Mouse (Mus musculus) MEL (cell line): ENCODE data around the gene Rnf151. TPM values are rescaled to one million over a fixed set of nuclear protein-coding genes. Genes with fewer than 3 reads are reported as not detected.
A peak's percentile ranks its signal among the peaks of the same experiment; 100 is the strongest.

Experiments used
- DNase-seq: peaks from one replicate; pipeline ENCODE4 v3.0.0; 2011; ENCODE audit warnings: low read depth, low spot score
- H3K27ac ChIP-seq: 2 replicates; pipeline ENCODE4 v1.5.1; 2012; ENCODE audit warnings: low read depth, mild to moderate bottlenecking, control low read depth, low read length, moderate library complexity; ENCODE audit not compliant: control insufficient read depth
- H3K27me3 ChIP-seq, 2 experiments: fragments of 150-350 bp in 1 of 2; sonication (generic) in 1 of 2; 2 replicates each; pipeline ENCODE4 v1.6.1; 2012; ENCODE audit warnings: low read length in 2 of 2, mild to moderate bottlenecking in 2 of 2, improper control_type of control experiment in 1 of 2, moderate library complexity in 1 of 2; ENCODE audit not compliant: insufficient read depth in 2 of 2, control insufficient read depth in 1 of 2
- H3K36me3 ChIP-seq, 2 experiments: 2 replicates each; pipeline ENCODE4 v1.6.1; 2012 to 2014; ENCODE audit warnings: low read length in 2 of 2, improper control_type of control experiment in 1 of 2, inconsistent platforms in 1 of 2, mild to moderate bottlenecking in 1 of 2; ENCODE audit not compliant: insufficient read depth in 2 of 2, control insufficient read depth in 1 of 2
- H3K4me1 ChIP-seq, 2 experiments: fragments of 150-350 bp in 1 of 2; sonication (generic) in 1 of 2; 2 replicates each; pipeline ENCODE4 v1.6.1; 2012; ENCODE audit warnings: low read length in 2 of 2, improper control_type of control experiment in 1 of 2, mild to moderate bottlenecking in 1 of 2; ENCODE audit not compliant: insufficient read depth in 2 of 2, control insufficient read depth in 1 of 2
- H3K4me3 ChIP-seq, 2 experiments: fragments of 150-350 bp in 1 of 2; sonication (generic) in 1 of 2; 2 replicates each; pipeline ENCODE4 v1.5.1; 2012; ENCODE audit warnings: low read depth in 2 of 2, low read length in 2 of 2, mild to moderate bottlenecking in 2 of 2, moderate library complexity in 2 of 2, control low read depth in 1 of 2, improper control_type of control experiment in 1 of 2; ENCODE audit not compliant: control insufficient read depth in 1 of 2, insufficient read depth in 1 of 2
- H3K79me2 ChIP-seq: 2 replicates; pipeline ENCODE4 v1.6.1; 2012; ENCODE audit warnings: mild to moderate bottlenecking, low read length, moderate library complexity; ENCODE audit not compliant: control insufficient read depth, poor library complexity, insufficient read depth
- H3K9ac ChIP-seq: 2 replicates; pipeline ENCODE4 v1.6.1; 2012; ENCODE audit warnings: low read depth, mild to moderate bottlenecking, control low read depth, low read length, moderate library complexity; ENCODE audit not compliant: control insufficient read depth, poor library complexity, severe bottlenecking
- H3K9me3 ChIP-seq: fragments of 150-350 bp; sonication (generic); replicated peaks from 2 replicates; pipeline ENCODE4 v1.6.1; 2012; ENCODE audit warnings: mild to moderate bottlenecking, low read length, improper control_type of control experiment, moderate library complexity; ENCODE audit not compliant: insufficient read depth
- CHD1 ChIP-seq: IDR thresholded peaks from 2 replicates; pipeline ENCODE4 v1.6.1; 2012; ENCODE audit warnings: low read depth, mild to moderate bottlenecking, inconsistent platforms, low read length, improper control_type of control experiment
- CHD2 ChIP-seq: IDR thresholded peaks from 2 replicates; pipeline ENCODE4 v1.6.1; 2011; ENCODE audit warnings: low read length, improper control_type of control experiment
- CTCF ChIP-seq, 3 experiments: IDR thresholded peaks in 2 of 3; conservative IDR thresholded peaks in 1 of 3; 2 replicates each; pipeline ENCODE4 v1.5.1; 2011 to 2012; ENCODE audit warnings: low read length in 3 of 3, low read depth in 2 of 3, mild to moderate bottlenecking in 2 of 3, improper control_type of control experiment in 1 of 3, inconsistent platforms in 1 of 3, mixed read lengths in 1 of 3, moderate library complexity in 1 of 3; ENCODE audit not compliant: control insufficient read depth in 1 of 3, insufficient read depth in 1 of 3, poor library complexity in 1 of 3, severe bottlenecking in 1 of 3
- ELF1 ChIP-seq: IDR thresholded peaks from 2 replicates; pipeline ENCODE4 v1.6.1; 2014; ENCODE audit warnings: low read depth, mild to moderate bottlenecking, inconsistent platforms, low read length, improper control_type of control experiment, moderate library complexity
- ETS1 ChIP-seq: IDR thresholded peaks from 2 replicates; pipeline ENCODE4 v1.6.1; 2012; ENCODE audit warnings: low read depth, mild to moderate bottlenecking, inconsistent platforms, low read length, improper control_type of control experiment, moderate library complexity
- GATA1 ChIP-seq: IDR thresholded peaks from 2 replicates; pipeline ENCODE4 v1.6.1; 2011; ENCODE audit warnings: low read depth, low read length, improper control_type of control experiment
- HCFC1 ChIP-seq: IDR thresholded peaks from 2 replicates; pipeline ENCODE4 v1.6.1; 2012; ENCODE audit warnings: low read depth, mild to moderate bottlenecking, inconsistent platforms, low read length, improper control_type of control experiment, moderate library complexity
- MAZ ChIP-seq: IDR thresholded peaks from 2 replicates; pipeline ENCODE4 v1.6.1; 2012; ENCODE audit warnings: low read depth, mild to moderate bottlenecking, inconsistent platforms, low read length, improper control_type of control experiment
- MYC ChIP-seq: IDR thresholded peaks from 2 replicates; pipeline ENCODE4 v1.6.1; 2011; ENCODE audit warnings: low read depth, mild to moderate bottlenecking, low read length, improper control_type of control experiment, moderate library complexity
- NRF1 ChIP-seq: IDR thresholded peaks from 2 replicates; pipeline ENCODE4 v1.6.1; 2014; ENCODE audit warnings: low read depth, mild to moderate bottlenecking, inconsistent platforms, low read length, improper control_type of control experiment, moderate library complexity; ENCODE audit not compliant: poor library complexity, insufficient read depth, severe bottlenecking
- POLR2A ChIP-seq, 2 experiments: IDR thresholded peaks; 2 replicates each; pipeline ENCODE4 v1.6.1; 2011 to 2012; ENCODE audit warnings: low read length in 2 of 2, mild to moderate bottlenecking in 2 of 2, control low read depth in 1 of 2, improper control_type of control experiment in 1 of 2, low read depth in 1 of 2, moderate library complexity in 1 of 2; ENCODE audit not compliant: control insufficient read depth in 1 of 2, insufficient read depth in 1 of 2, poor library complexity in 1 of 2
- POLR2AphosphoS5 ChIP-seq: IDR thresholded peaks from 2 replicates; pipeline ENCODE4 v1.6.1; 2012; ENCODE audit warnings: low read depth, borderline replicate concordance, mild to moderate bottlenecking, inconsistent platforms, low read length, moderate library complexity, mixed read lengths
- RAD21 ChIP-seq: IDR thresholded peaks from 2 replicates; pipeline ENCODE4 v1.6.1; 2011; ENCODE audit warnings: mild to moderate bottlenecking, low read depth, low read length, improper control_type of control experiment
- TAL1 ChIP-seq: IDR thresholded peaks from 2 replicates; pipeline ENCODE4 v1.6.1; 2012; ENCODE audit warnings: mild to moderate bottlenecking, inconsistent platforms, low read length, moderate library complexity, mixed read lengths
- TBP ChIP-seq: IDR thresholded peaks from 2 replicates; pipeline ENCODE4 v1.8.0; 2011; ENCODE audit warnings: low read depth, low read length, improper control_type of control experiment
- UBTF ChIP-seq: IDR thresholded peaks from 2 replicates; pipeline ENCODE4 v1.6.1; 2012; ENCODE audit warnings: low read depth, mild to moderate bottlenecking, inconsistent platforms, low read length, improper control_type of control experiment, moderate library complexity, borderline replicate concordance; ENCODE audit not compliant: insufficient read depth
- USF1 ChIP-seq: IDR thresholded peaks from 2 replicates; pipeline ENCODE4 v1.6.1; 2014; ENCODE audit warnings: low read depth, mild to moderate bottlenecking, inconsistent platforms, low read length, improper control_type of control experiment, moderate library complexity
- USF2 ChIP-seq, 2 experiments: IDR thresholded peaks; 2 replicates each; pipeline ENCODE4 v1.6.1; 2011 to 2012; ENCODE audit warnings: improper control_type of control experiment in 2 of 2, low read length in 2 of 2, borderline replicate concordance in 1 of 2, inconsistent platforms in 1 of 2, low read depth in 1 of 2, mild to moderate bottlenecking in 1 of 2; ENCODE audit not compliant: insufficient read depth in 1 of 2
- ZKSCAN1 ChIP-seq: IDR thresholded peaks from 2 replicates; pipeline ENCODE4 v1.6.1; 2012; ENCODE audit warnings: low read depth, mild to moderate bottlenecking, inconsistent platforms, low read length, improper control_type of control experiment, moderate library complexity
- ZMIZ1 ChIP-seq: IDR thresholded peaks from 2 replicates; pipeline ENCODE4 v1.6.1; 2012; ENCODE audit warnings: low read depth, mild to moderate bottlenecking, inconsistent platforms, low read length, improper control_type of control experiment, moderate library complexity
- ZNF384 ChIP-seq: IDR thresholded peaks from 2 replicates; pipeline ENCODE4 v1.6.1; 2012; ENCODE audit warnings: low read depth, mild to moderate bottlenecking, inconsistent platforms, low read length, improper control_type of control experiment
- polyA plus RNA-seq, 2 experiments: library from polyadenylated mRNA; stranded (reverse) in 1 of 2; unstranded in 1 of 2; fragments of >175 nt in 1 of 2; fragments of >200 nt in 1 of 2; gene quantifications; 2 replicates each; pipeline versions ENCODE4 v1.2.1 to v1.2.4; 2012; ENCODE audit warnings: low replicate concordance in 2 of 2, low read depth in 1 of 2; ENCODE audit not compliant: insufficient read length in 2 of 2, insufficient read depth in 1 of 2, missing spikeins in 1 of 2
- total RNA-seq: library from RNA; depleted of rRNA; stranded (reverse); fragments of 300-350 nt; gene quantifications from 2 replicates; pipeline ENCODE4 v1.2.3, GENCODE M21; 2012

The Rnf151 gene
- total and polyA plus RNA-seq, 3 experiments: 0.23 to 0.40 TPM; not detected in 1

GRCm38 (mm10) chr17:24708646-24709045 lies 9.2 kb downstream of the Rnf151 start:
- Histone ChIP-seq H3K9me3 (no peaks in the 10 kb centered on the region), H3K9ac (no peak overlapping the region), H3K79me2 (peaks cover 7% of the 10 kb centered on the region), H3K36me3 (peaks cover 0 to 5% of the 10 kb centered on the region in 2 experiments; a peak in 2 of 4 replicates), H3K27ac (no peak overlapping the region), H3K4me3 (peak overlapping the region in 1 of 2 experiments; percentile 2; a peak in 1 of 4 replicates), H3K4me1 (peaks cover 0 to 2% of the 10 kb centered on the region in 2 experiments; a peak in 1 of 4 replicates), H3K27me3 (no peaks in the 10 kb centered on the region)
- 0 out of 2 replicates have a peak, but pooled peaks have one; percentile 22 for TF ChIP-seq ZNF384
- no peak for TF ChIP-seq NRF1
- TF ChIP-seq CHD2: no peak
- TF ChIP-seq ELF1: no peak
- DNase-seq: peak; percentile 76

- Histone ChIP-seq H3K9me3 (no peaks in the 10 kb centered on the region), H3K79me2 (peaks cover 7% of the 10 kb centered on the region), H3K36me3 (peaks cover 0 to 5% of the 10 kb centered on the region in 2 experiments; a peak in 2 of 4 replicates), H3K27ac (peak overlapping the region; percentile 75), H3K27me3 (no peaks in the 10 kb centered on the region), H3K9ac (peak overlapping the region; percentile 85), H3K4me3 (peak overlapping the region; percentile 89 to 100), H3K4me1 (peaks cover 0 to 2% of the 10 kb centered on the region in 2 experiments; a peak in 1 of 4 replicates)
- peak; percentile 70 for DNase-seq
- TF ChIP-seq TBP (0 out of 2 replicates have a peak, but pooled peaks have one; percentile 4), POLR2A (IDR thresholded peaks at IDR 0.05; ENCODE audit: control insufficient read depth in 1 of 2, insufficient read depth in 1 of 2, low read depth in 1 of 2, low read length in 2 of 2, poor library complexity in 1 of 2) (peak in 1 of 2 experiments; percentile 13; a peak in 1 of 4 replicates), CTCF (IDR thresholded peaks at IDR 0.05 in 2 of 3, conservative IDR thresholded peaks at IDR 0.05 in 1 of 3; ENCODE audit: control insufficient read depth in 1 of 3, insufficient read depth in 1 of 3, low read depth in 2 of 3, low read length in 3 of 3, poor library complexity in 1 of 3, severe bottlenecking in 1 of 3) (no peak), UBTF (no peak), ZNF384 (no peak)
Observed at GRCm38 (mm10) chr17:24707801-24708425, 9.9 kb downstream of the Rnf151 start.

- Histone ChIP-seq H3K79me2 (peaks cover 7% of the 10 kb centered on the region), H3K27me3 (no peaks in the 10 kb centered on the region)
- peak; percentile 96 for DNase-seq
- TF ChIP-seq USF2 (IDR thresholded peaks at IDR 0.05; ENCODE audit: borderline replicate concordance in 1 of 2, insufficient read depth in 1 of 2, low read depth in 1 of 2, low read length in 2 of 2) (no peak), MAZ (peak; percentile 70; the same call in 1 of the 2 replicates), CTCF (IDR thresholded peaks at IDR 0.05 in 2 of 3, conservative IDR thresholded peaks at IDR 0.05 in 1 of 3; ENCODE audit: control insufficient read depth in 1 of 3, insufficient read depth in 1 of 3, low read depth in 2 of 3, low read length in 3 of 3, poor library complexity in 1 of 3, severe bottlenecking in 1 of 3) (no peak), TAL1 (peak; percentile 87), ETS1 (peak; percentile 70), CHD1 (no peak), ZKSCAN1 (no peak), MYC (peak; percentile 69), ZMIZ1 (peak; percentile 79), USF1 (no peak), HCFC1 (peak; percentile 92), POLR2AphosphoS5 (no peak), UBTF (no peak), GATA1 (peak; percentile 79), RAD21 (no peak), CHD2 (no peak)
Observed at GRCm38 (mm10) chr17:24706982-24707800, 10.7 kb downstream of the Rnf151 start, which contains the start of gene Tbl3. Tbl3 (minus strand) TSS chr17:24707660.

More at GRCm38 (mm10) chr17:24706982-24707800, 10.7 kb downstream of the Rnf151 start, which contains the start of gene Tbl3:
- peak within 1 kb of the TSS; percentile 85 for H3K9ac ChIP-seq
- H3K36me3 ChIP-seq: peaks cover 0 to 5% of the 10 kb centered on the region in 2 experiments; a peak in 2 of 4 replicates
- H3K27ac ChIP-seq: peak within 1 kb of the TSS; percentile 88
- H3K4me1 ChIP-seq: peaks cover 0 to 2% of the 10 kb centered on the region in 2 experiments; a peak in 1 of 4 replicates
- H3K4me3 ChIP-seq: peak within 1 kb of the TSS; percentile 89 to 100
- H3K9me3 ChIP-seq: no peaks in the 10 kb centered on the region
